Mouse (Mus musculus) intestine, embryonic 15.5 days (tissue): ENCODE measurements at regions not wholly inside any gene's neighbourhood (a gene's known extent, or its start where the extent isn't known, plus 50 kb on each side); places are given as distances from the start of the nearest gene placed in this dataset.
"Not testable (repeated sequence)": the region's sequence is repeated elsewhere in the genome, so short reads cannot be mapped to it uniquely, and the experiment has no call there.

Experiments
- ATAC-seq: fragments of 200-750 bp; cut with Nextera tagmentation; 2 replicates; pipeline ENCODE4 v1.8.0; 2017; ENCODE audit warnings: moderate TSS enrichment, moderate library complexity
- H3K27ac ChIP-seq: fragments of 300-500 bp; sonication (generic); 2 replicates; pipeline ENCODE4 v1.5.1; 2015; ENCODE audit warnings: mild to moderate bottlenecking, inconsistent platforms
- H3K27me3 ChIP-seq: fragments of 300-500 bp; sonication (generic); replicated peaks from 2 replicates; pipeline ENCODE4 v1.6.1; 2015; ENCODE audit warnings: inconsistent platforms
- H3K36me3 ChIP-seq: fragments of 300-500 bp; sonication (generic); 2 replicates; pipeline ENCODE4 v1.6.1; 2015; ENCODE audit warnings: inconsistent platforms
- H3K4me1 ChIP-seq: fragments of 300-500 bp; sonication (generic); replicated peaks from 2 replicates; pipeline ENCODE4 v1.6.1; 2015; ENCODE audit warnings: inconsistent platforms
- H3K4me2 ChIP-seq: fragments of 300-500 bp; sonication (generic); replicated peaks from 2 replicates; pipeline ENCODE4 v1.6.1; 2015; ENCODE audit warnings: mild to moderate bottlenecking, inconsistent platforms
- H3K4me3 ChIP-seq: fragments of 300-500 bp; sonication (generic); replicated peaks from 2 replicates; pipeline ENCODE4 v1.5.1; 2015; ENCODE audit warnings: inconsistent platforms
- H3K9ac ChIP-seq: fragments of 300-500 bp; sonication (generic); 2 replicates; pipeline ENCODE4 v1.6.1; 2015; ENCODE audit warnings: inconsistent platforms
- H3K9me3 ChIP-seq: fragments of 300-500 bp; sonication (generic); 2 replicates; pipeline ENCODE4 v1.6.1; 2016; ENCODE audit warnings: inconsistent platforms
- WGBS: fragments of 180-500 bp; shearing (Covaris S2); methylation state at CpG from one replicate; pipeline ENCODE4 v1.1.7; 2015; 5-methylcytosine and 5-hydroxymethylcytosine counted together

DNA sequence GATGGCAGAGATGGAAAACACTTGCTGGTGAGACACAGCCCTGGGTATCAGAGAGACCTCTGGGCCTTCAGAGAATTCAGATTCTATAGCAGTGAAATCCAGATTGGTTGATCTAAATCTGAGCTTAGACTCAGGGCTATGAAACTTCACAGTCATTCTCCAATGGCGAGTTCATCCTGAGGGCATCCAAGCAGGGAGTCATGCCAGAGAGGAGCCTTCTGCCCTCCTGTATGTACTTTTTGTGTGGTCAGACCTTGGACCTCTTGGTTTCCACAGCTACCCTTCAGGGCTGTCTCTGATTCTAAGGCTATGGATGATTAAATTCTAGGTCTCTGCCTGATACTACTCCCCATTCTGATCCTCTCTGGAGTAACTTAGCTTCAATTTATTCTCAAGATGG lies 122.0 kb upstream of the Mettl15 start:
- no peak overlapping the region for H3K27ac ChIP-seq
- no peak overlapping the region for H3K9ac ChIP-seq
- H3K9me3 ChIP-seq: no peaks in the 10 kb centered on the region
- H3K4me2 ChIP-seq: no peak overlapping the region
- no peak for ATAC-seq
- H3K36me3 ChIP-seq: no peaks in the 10 kb centered on the region
- H3K4me1 ChIP-seq: no peaks in the 10 kb centered on the region
- H3K4me3 ChIP-seq: no peak overlapping the region
- H3K27me3 ChIP-seq: no peaks in the 10 kb centered on the region
- WGBS: 50% methylated on average over 1 of the region's 1 CpGs

DNA sequence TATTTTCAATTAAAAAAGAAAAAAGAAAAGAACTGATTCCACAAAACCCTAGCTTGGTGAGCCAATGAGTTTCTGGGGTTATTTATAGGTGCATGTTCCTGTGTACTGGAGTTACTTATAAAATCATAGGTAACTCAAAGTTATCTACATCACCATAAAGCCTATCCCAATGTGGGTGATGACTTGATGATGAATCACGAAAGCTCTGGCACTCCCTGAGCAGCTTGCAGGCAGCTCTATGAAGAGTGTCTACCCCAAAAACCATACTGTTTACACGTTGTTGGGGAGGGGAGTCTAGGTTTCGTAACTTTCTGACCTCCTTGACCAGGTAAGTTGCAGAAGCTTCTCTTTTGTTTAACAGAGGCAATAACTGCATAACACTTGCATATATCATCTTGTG lies 123.7 kb upstream of the Mettl15 start:
- WGBS: 62% methylated on average over 3 of the region's 3 CpGs
- ATAC-seq: no peak
- Histone ChIP-seq H3K4me3 (no peak overlapping the region), H3K27ac (no peak overlapping the region), H3K9ac (no peak overlapping the region), H3K9me3 (no peaks in the 10 kb centered on the region), H3K4me1 (no peaks in the 10 kb centered on the region), H3K27me3 (no peaks in the 10 kb centered on the region), H3K4me2 (no peak overlapping the region), H3K36me3 (no peaks in the 10 kb centered on the region)

DNA sequence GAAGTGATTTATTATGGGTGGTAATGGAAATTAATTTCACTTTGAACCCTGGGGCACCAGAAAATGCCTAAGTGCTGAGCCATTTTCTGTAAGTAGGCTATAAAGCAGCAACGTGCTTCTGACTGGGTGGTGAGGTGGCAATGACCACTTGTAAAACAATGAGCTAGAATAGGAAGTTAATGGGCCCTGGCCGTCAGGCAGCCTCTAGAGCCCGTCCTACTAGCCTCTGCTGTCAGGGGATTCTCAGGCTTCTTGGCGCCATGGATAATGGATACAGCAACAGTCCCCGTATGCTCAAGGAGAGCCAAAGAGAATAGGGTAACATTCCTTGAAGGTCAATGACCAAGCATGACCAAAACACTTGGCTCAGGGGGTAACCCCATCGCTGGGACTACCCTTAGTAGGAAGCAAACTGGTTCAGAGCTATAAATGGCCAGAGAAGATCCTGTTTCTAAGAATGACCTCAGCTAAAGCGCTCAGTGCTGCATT lies 126.1 kb upstream of the Mettl15 start:
- Histone ChIP-seq H3K27me3 (no peaks in the 10 kb centered on the region), H3K27ac (no peak overlapping the region), H3K36me3 (no peaks in the 10 kb centered on the region), H3K4me2 (no peak overlapping the region), H3K9ac (no peak overlapping the region), H3K4me3 (no peak overlapping the region), H3K9me3 (no peaks in the 10 kb centered on the region), H3K4me1 (no peaks in the 10 kb centered on the region)
- ATAC-seq: no peak
- 60% methylated on average over 7 of the region's 7 CpGs for WGBS

DNA sequence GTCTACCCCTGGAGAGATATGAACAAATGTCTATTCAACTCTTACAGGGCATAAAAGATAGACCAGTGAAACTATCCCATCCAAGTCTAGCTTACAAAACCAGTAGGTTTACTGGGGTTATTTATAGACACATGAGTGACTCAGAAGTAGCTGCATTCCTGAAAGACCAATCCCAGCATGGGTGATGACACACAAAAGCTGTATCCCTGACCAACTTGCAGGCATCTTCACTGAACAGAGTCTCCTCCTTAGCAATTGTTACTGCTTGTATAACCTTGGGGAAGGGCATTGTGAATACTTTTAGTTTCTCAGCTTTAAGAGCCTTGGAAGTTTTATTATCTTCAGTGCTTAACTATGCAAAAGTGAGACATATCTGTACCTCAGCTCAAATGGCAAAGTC lies 139.6 kb upstream of the Mettl15 start:
- Histone ChIP-seq H3K4me3 (no peak overlapping the region), H3K9me3 (no peaks in the 10 kb centered on the region), H3K4me1 (no peaks in the 10 kb centered on the region), H3K4me2 (no peak overlapping the region), H3K27ac (no peak overlapping the region), H3K9ac (no peak overlapping the region), H3K36me3 (no peaks in the 10 kb centered on the region), H3K27me3 (no peaks in the 10 kb centered on the region)
- no peak for ATAC-seq

GRCm38 (mm10) chr2:109431183-109431582 lies 150.6 kb upstream of the Mettl15 start:
- Histone ChIP-seq H3K4me1 (no peaks in the 10 kb centered on the region), H3K36me3 (no peaks in the 10 kb centered on the region), H3K4me2 (no peak overlapping the region), H3K27ac (no peak overlapping the region), H3K27me3 (no peaks in the 10 kb centered on the region), H3K9me3 (no peaks in the 10 kb centered on the region), H3K4me3 (no peak overlapping the region), H3K9ac (no peak overlapping the region)
- 83% methylated on average over 3 of the region's 3 CpGs for WGBS
- ATAC-seq: no peak

DNA sequence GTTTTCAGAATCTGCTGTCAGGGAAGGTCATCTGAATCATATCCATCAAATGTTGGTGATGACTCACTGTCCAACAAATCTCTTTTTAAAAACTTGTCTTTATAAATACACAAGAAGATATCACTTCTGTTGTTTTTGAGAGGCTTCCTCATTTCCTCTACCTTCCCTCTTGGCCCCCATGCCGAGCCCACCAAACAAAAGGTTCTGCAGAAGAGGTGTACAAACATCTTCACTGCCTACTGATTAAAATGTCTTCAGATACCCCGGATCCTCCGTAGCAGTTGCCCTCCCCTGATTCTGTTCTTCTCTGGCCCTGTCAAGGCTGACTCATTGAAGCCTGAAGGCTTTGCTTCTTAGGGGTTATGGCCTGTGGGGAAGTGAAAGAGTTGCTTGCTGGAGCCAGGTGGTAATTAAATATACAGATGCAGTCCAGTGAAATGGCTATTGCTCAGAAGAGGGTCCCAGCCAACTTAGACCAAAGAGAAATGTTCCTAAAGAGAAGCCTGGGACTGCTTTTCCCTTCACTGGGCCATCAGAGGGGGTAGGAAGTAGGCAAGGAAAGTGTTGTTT lies 162.1 kb upstream of the Mettl15 start:
- 80% methylated on average over 3 of the region's 3 CpGs for WGBS
- no peak for ATAC-seq

DNA sequence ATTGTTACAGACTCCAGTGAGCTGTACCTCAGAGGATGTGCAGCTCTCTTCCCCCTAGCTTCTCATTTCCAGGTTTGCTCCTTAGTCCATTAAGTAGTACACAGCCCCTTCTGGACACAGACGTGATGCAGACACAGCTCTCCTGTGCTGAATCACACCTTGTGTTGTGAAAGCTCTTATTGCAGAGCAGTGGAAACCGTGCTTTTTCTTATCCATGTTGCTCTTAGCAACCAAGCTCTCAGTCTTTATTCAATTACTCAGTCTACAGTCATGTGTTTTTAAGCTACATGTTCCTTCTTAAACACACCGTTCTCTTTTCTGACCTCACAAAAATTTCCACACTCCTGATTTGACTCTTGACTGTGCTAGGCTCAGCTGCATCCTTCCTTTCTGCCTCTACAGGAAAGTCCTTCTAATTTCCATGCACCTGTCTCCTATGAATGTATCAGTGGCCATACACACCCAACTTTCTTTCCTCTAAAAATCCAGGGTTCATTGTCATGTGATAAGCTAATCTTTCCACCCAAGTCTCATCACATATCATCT lies 163.0 kb upstream of the Mettl15 start:
- H3K9me3 ChIP-seq: no peaks in the 10 kb centered on the region
- no peaks in the 10 kb centered on the region for H3K36me3 ChIP-seq
- WGBS: 55% methylated on average over 3 of the region's 3 CpGs
- H3K4me3 ChIP-seq: no peak overlapping the region
- H3K9ac ChIP-seq: no peak overlapping the region
- H3K4me1 ChIP-seq: no peaks in the 10 kb centered on the region
- no peaks in the 10 kb centered on the region for H3K27me3 ChIP-seq
- H3K4me2 ChIP-seq: no peak overlapping the region
- no peak overlapping the region for H3K27ac ChIP-seq
- ATAC-seq: no peak

More for the DNA sequence above, 162.1 kb upstream of the Mettl15 start:
- H3K4me3 ChIP-seq: no peak overlapping the region
- no peaks in the 10 kb centered on the region for H3K9me3 ChIP-seq
- no peaks in the 10 kb centered on the region for H3K4me1 ChIP-seq
- no peaks in the 10 kb centered on the region for H3K36me3 ChIP-seq
- H3K4me2 ChIP-seq: no peak overlapping the region
- H3K27me3 ChIP-seq: no peaks in the 10 kb centered on the region
- no peak overlapping the region for H3K27ac ChIP-seq
- no peak overlapping the region for H3K9ac ChIP-seq

DNA sequence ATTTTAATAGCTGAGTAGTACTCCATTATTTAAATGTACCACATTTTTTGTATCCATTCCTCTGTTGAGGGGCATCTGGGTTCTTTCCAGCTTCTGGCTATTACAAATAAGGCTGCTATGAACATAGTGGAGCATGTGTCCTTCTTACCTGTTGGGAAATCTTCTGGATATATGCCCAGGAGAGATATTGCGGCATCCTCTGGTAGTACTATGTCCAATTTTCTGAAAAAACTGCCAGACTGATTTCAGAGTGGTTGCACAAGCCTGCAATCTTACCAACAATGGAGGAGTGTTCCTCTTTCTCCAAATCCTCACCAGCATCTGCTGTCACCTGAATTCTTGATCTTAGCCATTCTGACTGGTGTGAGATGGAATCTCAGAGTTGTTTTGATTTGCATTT lies 181.7 kb upstream of the Mettl15 start:
- H3K4me2 ChIP-seq, H3K9me3 ChIP-seq, H3K36me3 ChIP-seq, H3K4me1 ChIP-seq, H3K4me3 ChIP-seq, H3K27me3 ChIP-seq, H3K27ac ChIP-seq, H3K9ac ChIP-seq, ATAC-seq: not testable (repeated sequence)
- WGBS: 89% methylated on average over 1 of the region's 1 CpGs

DNA sequence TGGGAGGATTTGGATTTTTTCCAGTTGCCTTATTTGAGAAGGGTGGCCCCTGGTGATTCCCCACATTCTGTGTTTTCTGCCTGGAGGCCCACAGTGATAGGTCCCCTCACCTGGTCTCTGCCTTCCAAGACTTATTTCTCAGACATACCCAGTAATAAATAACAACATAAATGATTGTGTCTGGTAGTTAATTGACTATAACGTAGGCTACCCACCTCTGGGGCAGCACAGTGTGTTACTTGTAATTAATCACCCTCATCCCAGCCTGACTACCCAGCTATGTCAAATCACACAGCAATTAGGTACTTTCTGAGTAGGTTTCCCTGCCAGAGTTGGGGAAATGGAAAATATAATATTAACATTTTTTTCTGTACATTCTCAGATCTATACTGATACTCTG lies 190.2 kb upstream of the Bdnf start:
- 71% methylated on average over 1 of the region's 1 CpGs for WGBS
- no peak overlapping the region for H3K27ac ChIP-seq
- H3K36me3 ChIP-seq: no peaks in the 10 kb centered on the region
- no peak overlapping the region for H3K9ac ChIP-seq
- H3K9me3 ChIP-seq: no peaks in the 10 kb centered on the region
- ATAC-seq: no peak
- H3K4me3 ChIP-seq: no peak overlapping the region
- H3K4me2 ChIP-seq: no peak overlapping the region
- no peaks in the 10 kb centered on the region for H3K4me1 ChIP-seq
- no peaks in the 10 kb centered on the region for H3K27me3 ChIP-seq

- WGBS: 65% methylated on average over 1 of the region's 1 CpGs
- H3K4me1 ChIP-seq: no peaks in the 10 kb centered on the region
- ATAC-seq: no peak
Observed at GRCm38 (mm10) chr2:109487591-109487990, 186.9 kb upstream of the Bdnf start.

DNA sequence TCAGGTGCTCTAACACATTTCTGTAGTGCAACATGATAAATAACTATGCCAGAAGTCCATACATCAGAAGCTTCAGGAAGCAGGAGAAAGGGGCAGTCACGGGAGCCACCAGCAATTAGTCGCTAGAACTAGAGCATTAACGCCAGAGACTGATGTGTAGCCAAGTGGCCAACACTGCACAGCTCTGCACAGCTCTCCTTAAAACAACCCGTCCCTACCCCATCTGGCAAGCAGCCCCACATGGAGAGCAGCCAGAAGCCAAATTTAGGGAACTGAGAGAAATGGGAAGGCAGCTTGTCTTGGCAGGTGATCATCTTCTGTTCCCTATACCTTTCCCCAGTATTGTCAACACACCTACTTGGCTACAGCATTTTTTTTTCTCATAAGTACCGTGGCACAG lies 172.3 kb upstream of the Bdnf start:
- H3K4me3 ChIP-seq: no peak overlapping the region
- ATAC-seq: no peak
- H3K36me3 ChIP-seq: no peaks in the 10 kb centered on the region
- no peak overlapping the region for H3K4me2 ChIP-seq
- no peaks in the 10 kb centered on the region for H3K9me3 ChIP-seq
- no peaks in the 10 kb centered on the region for H3K27me3 ChIP-seq
- H3K27ac ChIP-seq: no peak overlapping the region
- H3K9ac ChIP-seq: no peak overlapping the region
- no peaks in the 10 kb centered on the region for H3K4me1 ChIP-seq
- whole genome bisulfite sequencing: 61% methylated on average over 5 of the region's 5 CpGs

More at GRCm38 (mm10) chr2:109487591-109487990, 186.9 kb upstream of the Bdnf start:
- no peak overlapping the region for H3K27ac ChIP-seq
- H3K9me3 ChIP-seq: no peaks in the 10 kb centered on the region
- H3K27me3 ChIP-seq: no peaks in the 10 kb centered on the region
- no peak overlapping the region for H3K4me2 ChIP-seq
- no peak overlapping the region for H3K9ac ChIP-seq
- H3K4me3 ChIP-seq: no peak overlapping the region
- no peaks in the 10 kb centered on the region for H3K36me3 ChIP-seq

DNA sequence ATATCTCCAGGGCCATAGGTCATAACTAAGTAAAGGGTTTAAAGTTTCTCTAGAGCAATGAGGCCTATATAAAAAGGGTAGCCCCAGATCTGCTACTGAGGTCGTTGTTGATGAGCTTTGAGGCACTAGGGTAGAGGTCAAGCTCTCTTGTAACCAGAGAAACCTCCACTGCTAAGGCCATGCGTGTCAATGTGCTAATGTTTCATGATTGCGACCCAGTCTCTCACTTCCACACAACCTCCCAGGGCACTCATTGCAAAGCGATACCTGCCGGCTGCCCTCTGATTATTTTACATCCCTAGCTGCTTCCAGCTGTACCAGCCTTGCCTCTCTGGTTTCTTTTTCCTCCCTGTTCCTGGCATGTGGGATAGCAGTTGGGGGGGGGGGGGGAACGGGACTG lies 169.6 kb upstream of the Bdnf start:
- Histone ChIP-seq H3K27me3 (no peaks in the 10 kb centered on the region), H3K4me1 (no peaks in the 10 kb centered on the region), H3K36me3 (no peaks in the 10 kb centered on the region), H3K9me3 (no peaks in the 10 kb centered on the region), H3K27ac (no peak overlapping the region), H3K4me2 (no peak overlapping the region), H3K9ac (no peak overlapping the region), H3K4me3 (no peak overlapping the region)
- no peak for ATAC-seq
- WGBS: 63% methylated on average over 6 of the region's 6 CpGs
